Mouse (Mus musculus) urinary bladder, postnatal 14 days (tissue): ENCODE results near the gene Tle3.

Source experiments
- DNase-seq: peaks from one replicate; pipeline ENCODE4 v3.0.0; 2021; ENCODE audit warnings: low spot score

The Tle3 gene

GRCm38 (mm10) chr9:61371755-61372509 is at the start of gene Tle3:
Gene Tle3, plus strand, starts transcription at chr9:61372366.
- peak; percentile 99 for DNase-seq

- no peak for DNase-seq
Observed at GRCm38 (mm10) chr9:61323221-61323620, 48.9 kb upstream of the Tle3 start.

- DNase-seq = no peak
Observed at GRCm38 (mm10) chr9:61323879-61324278, 48.3 kb upstream of the Tle3 start.

- DNase-seq = no peak
Observed at GRCm38 (mm10) chr9:61324354-61324753, 47.8 kb upstream of the Tle3 start.

GRCm38 (mm10) chr9:61325012-61325411 is 47.2 kb upstream of the Tle3 start:
- no peak for DNase-seq

GRCm38 (mm10) chr9:61325931-61326351 is 46.2 kb upstream of the Tle3 start:
- peak; percentile 36 for DNase-seq

- DNase-seq = no peak
Observed at GRCm38 (mm10) chr9:61326922-61327321, 45.2 kb upstream of the Tle3 start.

GRCm38 (mm10) chr9:61328173-61328572 is 44.0 kb upstream of the Tle3 start:
- DNase-seq = no peak

GRCm38 (mm10) chr9:61330747-61331146 is 41.4 kb upstream of the Tle3 start:
- no peak for DNase-seq

- DNase-seq = no peak
Observed at GRCm38 (mm10) chr9:61332226-61332936, 39.8 kb upstream of the Tle3 start.

- no peak for DNase-seq
Observed at GRCm38 (mm10) chr9:61336179-61336578, 36.0 kb upstream of the Tle3 start.

- peak; percentile 85 for DNase-seq
Observed at GRCm38 (mm10) chr9:61336591-61337587, 35.3 kb upstream of the Tle3 start.

GRCm38 (mm10) chr9:61337665-61338064 is 34.5 kb upstream of the Tle3 start:
- DNase-seq = no peak

GRCm38 (mm10) chr9:61339311-61339710 is 32.9 kb upstream of the Tle3 start:
- no peak for DNase-seq

GRCm38 (mm10) chr9:61340333-61340732 is 31.8 kb upstream of the Tle3 start:
- DNase-seq = no peak

GRCm38 (mm10) chr9:61342297-61342696 is 29.9 kb upstream of the Tle3 start:
- DNase-seq = no peak

- no peak for DNase-seq
Observed at GRCm38 (mm10) chr9:61344684-61345083, 27.5 kb upstream of the Tle3 start.

- DNase-seq = no peak
Observed at GRCm38 (mm10) chr9:61347011-61347410, 25.2 kb upstream of the Tle3 start.

- no peak for DNase-seq
Observed at GRCm38 (mm10) chr9:61348036-61348435, 24.1 kb upstream of the Tle3 start.

GRCm38 (mm10) chr9:61348616-61349015 is 23.6 kb upstream of the Tle3 start:
- no peak for DNase-seq

GRCm38 (mm10) chr9:61349697-61350096 is 22.5 kb upstream of the Tle3 start:
- DNase-seq = no peak

GRCm38 (mm10) chr9:61351164-61351563 is 21.0 kb upstream of the Tle3 start:
- no peak for DNase-seq
